Mouse (Mus musculus) layer of hippocampus, postnatal 14 days (tissue): Measurements from ENCODE around the gene Srd5a1. TPM values are rescaled to one million over a fixed set of nuclear protein-coding genes. Genes with fewer than 3 reads are reported as not detected.
"Not testable (repeated sequence)": the region's sequence is repeated elsewhere in the genome, so short reads cannot be mapped to it uniquely, and the experiment has no call there.

Experiments used
- DNase-seq, 2 experiments: peaks; one replicate each; pipeline ENCODE4 v3.0.0; 2021 to 2022; ENCODE audit warnings: low spot score in 2 of 2, mixed read lengths in 1 of 2
- total RNA-seq, 2 experiments: library from RNA; stranded (reverse); gene quantifications; 2 replicates each; pipeline ENCODE4 v1.2.3; 2021

Gene Srd5a1
- total RNA-seq, 2 experiments from 2014 or later = 17.0 to 17.3 TPM

- DNase-seq = no peak
Observed at GRCm38 (mm10) chr13:69627941-69628340, 16.7 kb upstream of the Srd5a1 start.

- DNase-seq = peak; percentile 22 to 60
Observed at GRCm38 (mm10) chr13:69624510-69624909, 13.3 kb upstream of the Srd5a1 start.

GRCm38 (mm10) chr13:69623843-69624242, 12.6 kb upstream of the Srd5a1 start:
- DNase-seq = no peak

GRCm38 (mm10) chr13:69616716-69617115, 5.5 kb upstream of the Srd5a1 start:
- DNase-seq = no peak

- DNase-seq = no peak
Observed at GRCm38 (mm10) chr13:69612175-69612544, 918 bp upstream of the Srd5a1 start.

- peak in 1 of 2 experiments; percentile 11 for DNase-seq
Observed at GRCm38 (mm10) chr13:69610751-69611397, 368 bp downstream of the Srd5a1 start.

- no peak for DNase-seq
Observed at GRCm38 (mm10) chr13:69608734-69609133, 2.5 kb downstream of the Srd5a1 start.

- no peak for DNase-seq
Observed at GRCm38 (mm10) chr13:69604670-69605069, 6.6 kb downstream of the Srd5a1 start.

GRCm38 (mm10) chr13:69601321-69601720, 9.9 kb downstream of the Srd5a1 start:
- DNase-seq = no peak

GRCm38 (mm10) chr13:69600863-69601262, 10.4 kb downstream of the Srd5a1 start:
- not testable (repeated sequence) for DNase-seq

GRCm38 (mm10) chr13:69598867-69599266, 12.4 kb downstream of the Srd5a1 start:
- DNase-seq = no peak

GRCm38 (mm10) chr13:69596515-69596914, 14.7 kb downstream of the Srd5a1 start:
- no peak for DNase-seq

GRCm38 (mm10) chr13:69595911-69596310, 15.3 kb downstream of the Srd5a1 start:
- DNase-seq = no peak

- no peak for DNase-seq
Observed at GRCm38 (mm10) chr13:69594577-69595256, 16.5 kb downstream of the Srd5a1 start.

GRCm38 (mm10) chr13:69593453-69593852, 17.8 kb downstream of the Srd5a1 start:
- DNase-seq = no peak

GRCm38 (mm10) chr13:69592226-69592625, 19.0 kb downstream of the Srd5a1 start:
- no peak for DNase-seq

- no peak for DNase-seq
Observed at GRCm38 (mm10) chr13:69591338-69591737, 19.9 kb downstream of the Srd5a1 start.

GRCm38 (mm10) chr13:69588263-69588662, 23.0 kb downstream of the Srd5a1 start:
- no peak for DNase-seq

- no peak for DNase-seq
Observed at GRCm38 (mm10) chr13:69587849-69588248, 23.4 kb downstream of the Srd5a1 start.

GRCm38 (mm10) chr13:69586337-69586736, 24.9 kb downstream of the Srd5a1 start:
- no peak for DNase-seq

GRCm38 (mm10) chr13:69585828-69586227, 25.4 kb downstream of the Srd5a1 start:
- no peak for DNase-seq

GRCm38 (mm10) chr13:69583591-69583990, 27.7 kb downstream of the Srd5a1 start:
- no peak for DNase-seq

- DNase-seq = no peak
Observed at GRCm38 (mm10) chr13:69582411-69582810, 28.8 kb downstream of the Srd5a1 start.
